Mouse (Mus musculus) CD4-positive helper T cell, adult 2 months (primary cell): ENCODE data around the gene Arnt2.

Source experiments
- DNase-seq: peaks from one replicate; pipeline ENCODE4 v3.0.0-alpha.2; 2012; ENCODE audit warnings: low read depth, missing footprints, low spot score

Gene Arnt2

GRCm38 (mm10) chr7:84409896-84410521 is at the start of gene Arnt2:
Gene Arnt2 (minus strand): TSS chr7:84410176.
- no peak for DNase-seq

DNA sequence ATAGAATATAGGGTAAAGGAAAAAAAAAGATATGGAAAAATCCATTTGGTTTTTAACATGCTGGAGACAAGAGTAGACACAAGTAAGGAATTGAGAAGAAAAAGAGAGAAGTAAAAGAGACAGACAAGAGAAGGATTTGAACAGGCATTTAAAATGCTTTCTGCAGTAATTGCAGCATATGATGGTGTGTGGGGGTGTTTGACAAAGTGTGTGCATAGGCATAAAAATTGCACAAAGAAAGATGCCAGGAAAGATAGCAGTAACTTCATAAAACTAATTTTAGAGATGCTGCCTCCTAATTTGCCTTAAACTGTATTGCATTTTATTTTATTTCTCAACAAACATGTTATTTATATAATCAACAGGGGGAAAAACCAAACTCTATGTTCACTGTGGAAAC is 41.7 kb upstream of the Arnt2 start:
- DNase-seq = no peak

GRCm38 (mm10) chr7:84449066-84449465 is 39.1 kb upstream of the Arnt2 start:
- DNase-seq = no peak

- no peak for DNase-seq
Observed at GRCm38 (mm10) chr7:84448512-84448911, 38.5 kb upstream of the Arnt2 start.

GRCm38 (mm10) chr7:84447740-84448435 is 37.9 kb upstream of the Arnt2 start:
- no peak for DNase-seq

DNA sequence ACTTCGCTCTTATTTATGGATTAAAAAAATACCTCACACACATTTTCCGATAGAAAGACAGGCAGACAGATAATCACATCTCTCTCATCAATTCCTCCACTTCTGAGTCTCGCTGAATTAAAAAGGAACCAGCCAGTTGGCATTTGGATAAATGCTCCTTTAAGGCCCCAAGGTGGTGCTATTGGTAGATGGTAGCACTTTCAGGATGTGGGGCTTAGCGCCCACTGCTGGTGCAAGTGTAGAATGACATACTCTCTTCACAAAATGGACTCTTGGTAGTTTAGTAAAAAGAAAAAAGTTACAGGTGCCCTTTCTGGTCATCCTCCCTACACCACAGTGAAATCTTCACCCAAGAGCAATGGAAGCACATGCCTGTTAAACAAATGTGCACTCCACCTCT is 37.1 kb upstream of the Arnt2 start:
- peak; percentile 57 for DNase-seq

- DNase-seq = no peak
Observed at GRCm38 (mm10) chr7:84442343-84442911, 32.5 kb upstream of the Arnt2 start.

DNA sequence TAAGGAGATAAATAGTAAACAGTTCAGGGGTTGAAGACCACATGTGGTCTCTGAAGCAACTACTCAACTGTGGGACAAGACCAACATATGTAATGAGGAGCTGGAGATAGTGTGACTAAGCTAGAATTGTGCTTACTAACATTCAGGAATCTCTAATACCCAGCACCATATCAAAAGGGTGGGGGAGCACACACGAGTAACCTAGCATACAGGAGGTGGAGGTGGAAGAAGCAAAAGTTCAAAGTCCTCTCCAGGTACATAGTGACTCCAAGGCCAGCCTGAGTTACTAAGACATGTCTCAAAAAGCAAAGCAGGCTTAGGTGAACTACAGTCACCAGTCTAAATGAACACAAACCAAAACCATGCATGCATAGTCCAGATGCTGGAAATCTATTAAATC is 29.6 kb upstream of the Arnt2 start:
- DNase-seq = no peak

GRCm38 (mm10) chr7:84434901-84435300 is 24.9 kb upstream of the Arnt2 start:
- DNase-seq = no peak

GRCm38 (mm10) chr7:84432151-84432550 is 22.2 kb upstream of the Arnt2 start:
- DNase-seq = no peak

GRCm38 (mm10) chr7:84427221-84427620 is 17.2 kb upstream of the Arnt2 start:
- DNase-seq = no peak

- peak; percentile 41 for DNase-seq
Observed at GRCm38 (mm10) chr7:84424670-84425385, 14.9 kb upstream of the Arnt2 start.

GRCm38 (mm10) chr7:84421753-84422152 is 11.8 kb upstream of the Arnt2 start:
- no peak for DNase-seq

GRCm38 (mm10) chr7:84421291-84421665 is 11.3 kb upstream of the Arnt2 start:
- DNase-seq = no peak

DNA sequence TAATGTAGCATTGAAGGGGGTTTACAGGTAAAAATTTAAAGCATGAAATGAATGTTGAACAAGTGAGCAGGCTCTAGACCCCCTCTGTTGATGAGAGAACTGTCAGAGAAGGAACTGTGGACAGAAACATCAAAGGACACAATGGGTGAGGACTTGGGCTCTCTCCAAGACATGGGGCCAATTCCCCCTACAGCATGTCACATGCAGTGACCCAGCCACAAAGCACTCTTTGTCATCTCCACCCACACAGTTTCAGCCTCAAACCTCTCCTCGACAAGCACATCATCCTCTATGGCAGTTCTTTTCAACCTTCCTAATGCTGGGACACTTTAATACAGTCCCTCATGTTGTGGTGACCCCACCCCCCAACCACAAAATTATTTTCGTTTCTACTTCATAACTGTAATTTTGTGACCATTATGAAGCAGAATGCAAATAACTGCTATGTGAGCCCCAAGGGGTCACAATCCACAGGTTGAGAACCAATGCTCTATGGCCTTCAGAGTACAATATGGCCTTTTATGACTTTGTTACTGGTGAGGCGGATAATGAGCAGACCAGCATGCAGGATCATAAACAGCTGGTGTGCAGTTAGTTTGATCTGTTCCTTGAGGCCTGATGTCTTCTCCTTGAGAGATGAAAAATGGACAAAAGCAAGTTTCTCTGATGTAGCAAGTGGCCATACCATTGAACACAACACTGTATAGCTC is 10.8 kb upstream of the Arnt2 start:
- no peak for DNase-seq

- no peak for DNase-seq
Observed at GRCm38 (mm10) chr7:84417441-84417840, 7.5 kb upstream of the Arnt2 start.

GRCm38 (mm10) chr7:84412570-84412969 is 2.6 kb upstream of the Arnt2 start:
- no peak for DNase-seq

GRCm38 (mm10) chr7:84409241-84409895 is 608 bp downstream of the Arnt2 start:
- peak; percentile 11 for DNase-seq

- DNase-seq = no peak
Observed at GRCm38 (mm10) chr7:84408282-84408681, 1.7 kb downstream of the Arnt2 start.

DNA sequence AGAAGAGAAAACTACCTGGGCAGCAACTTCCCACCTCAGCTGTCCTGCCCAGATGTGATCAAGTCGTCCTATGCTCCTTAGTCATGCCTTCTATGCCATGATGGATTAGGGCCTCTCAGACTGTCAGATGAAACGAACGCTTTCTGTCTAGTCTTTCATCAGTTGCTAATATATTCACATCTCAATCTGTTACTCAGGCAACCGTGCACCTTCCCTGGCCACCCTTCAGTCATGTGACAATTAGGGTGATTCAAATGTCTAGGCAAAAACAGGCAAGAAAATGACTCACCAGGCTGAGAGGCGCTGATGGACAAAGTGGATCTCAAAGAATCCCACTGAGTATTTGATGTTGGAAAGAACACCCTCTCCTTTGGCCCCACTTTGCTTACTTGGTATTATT is 6.6 kb downstream of the Arnt2 start:
- DNase-seq = no peak
